Mouse (Mus musculus) ES-E14 (cell line): ENCODE results near the gene Slu7.

Source experiments
- CHD2 ChIP-seq: IDR thresholded peaks from 2 replicates; pipeline ENCODE4 v1.6.1; 2014; ENCODE audit warnings: mild to moderate bottlenecking, low read depth, low read length, inconsistent platforms
- HCFC1 ChIP-seq: IDR thresholded peaks from 2 replicates; pipeline ENCODE4 v1.6.1; 2012; ENCODE audit warnings: low read length, inconsistent platforms, borderline replicate concordance; ENCODE audit not compliant: insufficient read depth
- MAFK ChIP-seq: IDR thresholded peaks from 2 replicates; pipeline ENCODE4 v1.6.1; 2014; ENCODE audit warnings: mild to moderate bottlenecking, low read depth, low read length, inconsistent platforms; ENCODE audit not compliant: insufficient read depth
- ZC3H11A ChIP-seq: IDR thresholded peaks from 2 replicates; pipeline ENCODE4 v1.6.1; 2012; ENCODE audit warnings: low read depth, mild to moderate bottlenecking, inconsistent platforms, low read length, borderline replicate concordance
- ZNF384 ChIP-seq: IDR thresholded peaks from 2 replicates; pipeline ENCODE4 v1.6.1; 2012; ENCODE audit warnings: low read depth, low read length, inconsistent platforms

DNA sequence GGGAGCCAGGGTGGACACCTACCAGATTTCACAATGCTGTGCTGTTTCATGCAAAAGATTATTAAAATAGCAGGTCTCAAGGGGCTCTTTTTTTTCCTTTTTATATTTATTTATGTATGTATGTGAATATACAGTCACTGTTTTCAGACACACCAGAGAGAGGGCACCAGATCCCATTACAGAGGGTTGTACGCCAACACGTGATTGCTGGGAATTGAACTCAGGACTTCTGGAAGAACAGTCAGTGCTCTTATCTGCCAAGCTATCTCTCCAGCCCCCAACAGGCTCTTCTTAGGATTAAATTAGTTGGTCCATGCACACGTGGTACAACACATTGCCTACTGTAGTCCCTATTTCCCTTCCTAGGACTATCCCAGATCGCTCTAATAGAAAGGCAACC lies 40.2 kb upstream of the Slu7 start:
- TF ChIP-seq CHD2: no peak
- TF ChIP-seq HCFC1: no peak
- no peak for TF ChIP-seq ZNF384
- TF ChIP-seq ZC3H11A: no peak
- TF ChIP-seq MAFK: no peak
